Mouse (Mus musculus) urinary bladder, postnatal 0 days (tissue): Measurements from ENCODE around the gene Ezr. TPM values are rescaled to one million over a fixed set of nuclear protein-coding genes. Genes with fewer than 3 reads are reported as not detected.

Experiments
- polyA plus RNA-seq: library from polyadenylated mRNA; unstranded; fragments of >200 nt; fragmentation: Nextera tagmentation; extraction: Ambion mirVana; gene quantifications from 2 replicates; pipeline ENCODE4 v1.2.1, GENCODE M21; 2015

Ezr gene
- polyA plus RNA-seq, result 116 and 117 TPM in 2 replicates

GRCm38 (mm10) chr17:6782611-6783005, at the start of gene Ezr:
Ezr (minus strand) TSS chr17:6782784.

Other genes starting within 250 kb of the Ezr start
- gene Dynlt1c, start 181.1 kb downstream of the Ezr start, polyA plus RNA-seq, result 14.6 and 16.8 TPM in 2 replicates
- 143 and 155 TPM in 2 replicates for gene Dynlt1f, start 126.9 kb downstream of the Ezr start, polyA plus RNA-seq
- 0.30 and 0.71 TPM in 2 replicates for gene Sytl3, start 123.7 kb downstream of the Ezr start, polyA plus RNA-seq
- 34.6 and 35.3 TPM in 2 replicates for gene Rsph3b, start 165.9 kb upstream of the Ezr start, polyA plus RNA-seq
- 14.5 and 16.3 TPM in 2 replicates for gene Tagap1, start 178.4 kb upstream of the Ezr start, polyA plus RNA-seq
- gene Rnaset2b, start 187.8 kb upstream of the Ezr start, polyA plus RNA-seq, result 144 and 173 TPM in 2 replicates
- gene Gm49721, start 196.1 kb upstream of the Ezr start, polyA plus RNA-seq, result 0.13 TPM in 1 of 2 replicates, not detected in the other
- not detected in 2 replicates for gene Gm1604a, start 242.8 kb upstream of the Ezr start, polyA plus RNA-seq